Mouse (Mus musculus) MEL (cell line): ENCODE measurements around the gene M6pr. TPM values are rescaled to one million over a fixed set of nuclear protein-coding genes. Genes with fewer than 3 reads are reported as not detected.

ENCODE experiments used
- DNase-seq: peaks from one replicate; pipeline ENCODE4 v3.0.0; 2011; ENCODE audit warnings: low read depth, low spot score
- H3K27ac ChIP-seq: 2 replicates; pipeline ENCODE4 v1.5.1; 2012; ENCODE audit warnings: low read depth, mild to moderate bottlenecking, control low read depth, low read length, moderate library complexity; ENCODE audit not compliant: control insufficient read depth
- H3K27me3 ChIP-seq, 2 experiments: fragments of 150-350 bp in 1 of 2; sonication (generic) in 1 of 2; 2 replicates each; pipeline ENCODE4 v1.6.1; 2012; ENCODE audit warnings: low read length in 2 of 2, mild to moderate bottlenecking in 2 of 2, improper control_type of control experiment in 1 of 2, moderate library complexity in 1 of 2; ENCODE audit not compliant: insufficient read depth in 2 of 2, control insufficient read depth in 1 of 2
- H3K36me3 ChIP-seq, 2 experiments: 2 replicates each; pipeline ENCODE4 v1.6.1; 2012 to 2014; ENCODE audit warnings: low read length in 2 of 2, improper control_type of control experiment in 1 of 2, inconsistent platforms in 1 of 2, mild to moderate bottlenecking in 1 of 2; ENCODE audit not compliant: insufficient read depth in 2 of 2, control insufficient read depth in 1 of 2
- H3K4me1 ChIP-seq, 2 experiments: fragments of 150-350 bp in 1 of 2; sonication (generic) in 1 of 2; 2 replicates each; pipeline ENCODE4 v1.6.1; 2012; ENCODE audit warnings: low read length in 2 of 2, improper control_type of control experiment in 1 of 2, mild to moderate bottlenecking in 1 of 2; ENCODE audit not compliant: insufficient read depth in 2 of 2, control insufficient read depth in 1 of 2
- H3K4me3 ChIP-seq, 2 experiments: fragments of 150-350 bp in 1 of 2; sonication (generic) in 1 of 2; 2 replicates each; pipeline ENCODE4 v1.5.1; 2012; ENCODE audit warnings: low read depth in 2 of 2, low read length in 2 of 2, mild to moderate bottlenecking in 2 of 2, moderate library complexity in 2 of 2, control low read depth in 1 of 2, improper control_type of control experiment in 1 of 2; ENCODE audit not compliant: control insufficient read depth in 1 of 2, insufficient read depth in 1 of 2
- H3K79me2 ChIP-seq: 2 replicates; pipeline ENCODE4 v1.6.1; 2012; ENCODE audit warnings: mild to moderate bottlenecking, low read length, moderate library complexity; ENCODE audit not compliant: control insufficient read depth, poor library complexity, insufficient read depth
- H3K9ac ChIP-seq: 2 replicates; pipeline ENCODE4 v1.6.1; 2012; ENCODE audit warnings: low read depth, mild to moderate bottlenecking, control low read depth, low read length, moderate library complexity; ENCODE audit not compliant: control insufficient read depth, poor library complexity, severe bottlenecking
- H3K9me3 ChIP-seq: fragments of 150-350 bp; sonication (generic); replicated peaks from 2 replicates; pipeline ENCODE4 v1.6.1; 2012; ENCODE audit warnings: mild to moderate bottlenecking, low read length, improper control_type of control experiment, moderate library complexity; ENCODE audit not compliant: insufficient read depth
- EP300 ChIP-seq, 2 experiments: IDR thresholded peaks; 2 replicates each; pipeline ENCODE4 v1.6.1; 2011; ENCODE audit warnings: improper control_type of control experiment in 2 of 2, low read length in 2 of 2, low read depth in 1 of 2, mild to moderate bottlenecking in 1 of 2
- ETS1 ChIP-seq: IDR thresholded peaks from 2 replicates; pipeline ENCODE4 v1.6.1; 2012; ENCODE audit warnings: low read depth, mild to moderate bottlenecking, inconsistent platforms, low read length, improper control_type of control experiment, moderate library complexity
- GABPA ChIP-seq: IDR thresholded peaks from 2 replicates; pipeline ENCODE4 v1.6.1; 2012; ENCODE audit warnings: low read depth, mild to moderate bottlenecking, inconsistent platforms, low read length, improper control_type of control experiment, moderate library complexity
- MAX ChIP-seq: IDR thresholded peaks from 2 replicates; pipeline ENCODE4 v1.6.1; 2011; ENCODE audit warnings: low read length, improper control_type of control experiment
- MYB ChIP-seq: IDR thresholded peaks from 2 replicates; pipeline ENCODE4 v1.6.1; 2011; ENCODE audit warnings: mild to moderate bottlenecking, low read depth, low read length, improper control_type of control experiment
- NRF1 ChIP-seq: IDR thresholded peaks from 2 replicates; pipeline ENCODE4 v1.6.1; 2014; ENCODE audit warnings: low read depth, mild to moderate bottlenecking, inconsistent platforms, low read length, improper control_type of control experiment, moderate library complexity; ENCODE audit not compliant: poor library complexity, insufficient read depth, severe bottlenecking
- RAD21 ChIP-seq: IDR thresholded peaks from 2 replicates; pipeline ENCODE4 v1.6.1; 2011; ENCODE audit warnings: mild to moderate bottlenecking, low read depth, low read length, improper control_type of control experiment
- SMC3 ChIP-seq: IDR thresholded peaks from 2 replicates; pipeline ENCODE4 v1.6.1; 2011; ENCODE audit warnings: low read depth, low read length, improper control_type of control experiment
- TAL1 ChIP-seq: IDR thresholded peaks from 2 replicates; pipeline ENCODE4 v1.6.1; 2012; ENCODE audit warnings: mild to moderate bottlenecking, inconsistent platforms, low read length, moderate library complexity, mixed read lengths
- USF2 ChIP-seq, 2 experiments: IDR thresholded peaks; 2 replicates each; pipeline ENCODE4 v1.6.1; 2011 to 2012; ENCODE audit warnings: improper control_type of control experiment in 2 of 2, low read length in 2 of 2, borderline replicate concordance in 1 of 2, inconsistent platforms in 1 of 2, low read depth in 1 of 2, mild to moderate bottlenecking in 1 of 2; ENCODE audit not compliant: insufficient read depth in 1 of 2
- ZC3H11A ChIP-seq: IDR thresholded peaks from 2 replicates; pipeline ENCODE4 v1.6.1; 2012; ENCODE audit warnings: low read depth, mild to moderate bottlenecking, inconsistent platforms, low read length, improper control_type of control experiment
- ZNF384 ChIP-seq: IDR thresholded peaks from 2 replicates; pipeline ENCODE4 v1.6.1; 2012; ENCODE audit warnings: low read depth, mild to moderate bottlenecking, inconsistent platforms, low read length, improper control_type of control experiment
- polyA plus RNA-seq, 2 experiments: library from polyadenylated mRNA; stranded (reverse) in 1 of 2; unstranded in 1 of 2; fragments of >175 nt in 1 of 2; fragments of >200 nt in 1 of 2; gene quantifications; 2 replicates each; pipeline versions ENCODE4 v1.2.1 to v1.2.4; 2012; ENCODE audit warnings: low replicate concordance in 2 of 2, low read depth in 1 of 2; ENCODE audit not compliant: insufficient read length in 2 of 2, insufficient read depth in 1 of 2, missing spikeins in 1 of 2
- total RNA-seq: library from RNA; depleted of rRNA; stranded (reverse); fragments of 300-350 nt; gene quantifications from 2 replicates; pipeline ENCODE4 v1.2.3, GENCODE M21; 2012

M6pr gene
- total and polyA plus RNA-seq, 3 experiments = 183 to 186 TPM; not detected in 1

DNA sequence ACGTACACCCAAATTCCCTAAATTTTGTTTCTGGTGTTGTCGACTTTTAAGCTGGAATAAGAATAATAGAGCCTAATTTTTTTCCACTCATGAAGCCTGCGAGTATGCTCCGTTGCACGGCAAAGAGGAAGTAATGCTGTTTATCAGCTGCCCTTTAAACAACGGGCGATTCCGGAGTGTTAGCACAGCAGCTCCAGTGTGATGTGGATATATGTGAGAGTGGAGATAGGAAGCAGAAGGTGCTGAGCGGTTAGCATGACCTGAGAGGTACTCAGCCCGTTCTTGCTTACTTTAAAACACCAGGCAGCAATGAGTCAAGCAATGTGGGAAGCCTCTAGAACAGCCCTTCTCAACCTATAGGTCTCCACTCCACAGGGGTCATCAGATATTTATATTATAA lies 35.2 kb downstream of the M6pr start (continued):
- TF ChIP-seq USF2 (IDR thresholded peaks at IDR 0.05; ENCODE audit: borderline replicate concordance in 1 of 2, insufficient read depth in 1 of 2, low read depth in 1 of 2, low read length in 2 of 2) = no peak
- peak; percentile 9; the same call in 1 of the 2 replicates for TF ChIP-seq ZC3H11A

GRCm38 (mm10) chr6:122344386-122345116 lies 36.0 kb downstream of the M6pr start:
- H3K36me3 ChIP-seq = peaks cover 0 to 32% of the 10 kb centered on the region in 2 experiments; a peak in 2 of 4 replicates
- no peak for TF ChIP-seq TAL1
- no peak for TF ChIP-seq EP300 (IDR thresholded peaks at IDR 0.05; ENCODE audit: low read depth in 1 of 2, low read length in 2 of 2)
- no peak for TF ChIP-seq MAX
- TF ChIP-seq NRF1 = no peak
- no peak for TF ChIP-seq SMC3
- TF ChIP-seq ETS1 = no peak
- TF ChIP-seq, all 39 proteins: peak for 0
- Histone ChIP-seq H3K9me3 (no peaks in the 10 kb centered on the region), H3K9ac (peak overlapping the region; percentile 23; the same call in 1 of the 2 replicates), H3K4me3 (no peak overlapping the region), H3K27ac (peak overlapping the region; percentile 85), H3K79me2 (no peaks in the 10 kb centered on the region; the same call in 1 of the 2 replicates), H3K27me3 (no peaks in the 10 kb centered on the region), H3K4me1 (peaks cover 18 to 23% of the 10 kb centered on the region in 2 experiments)
- peak; percentile 33 for DNase-seq

DNA sequence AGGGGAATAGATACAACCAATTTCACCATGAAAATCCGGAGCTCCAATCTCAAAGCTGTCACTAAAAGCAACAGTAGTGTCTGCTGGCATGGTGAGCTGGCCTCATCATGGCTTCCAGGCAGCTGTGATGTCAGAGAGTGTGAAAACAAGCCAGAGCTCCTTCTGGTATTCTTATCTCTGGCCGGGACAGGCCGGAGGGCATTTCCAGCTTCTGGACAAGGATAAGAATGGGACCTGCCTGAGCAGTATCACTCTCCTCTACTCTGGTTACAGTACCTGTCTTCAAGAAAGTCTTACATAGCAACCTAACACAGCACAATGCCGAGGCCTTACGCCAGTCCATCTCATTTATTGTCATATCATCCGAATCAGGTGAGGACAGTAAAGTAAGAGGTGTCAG lies 37.2 kb downstream of the M6pr start:
- peaks cover 18 to 19% of the 10 kb centered on the region in 2 experiments for H3K4me1 ChIP-seq
- DNase-seq = no peak
- peaks cover 0 to 28% of the 10 kb centered on the region in 2 experiments; a peak in 2 of 4 replicates for H3K36me3 ChIP-seq
- H3K27me3 ChIP-seq = no peaks in the 10 kb centered on the region
- no peaks in the 10 kb centered on the region for H3K79me2 ChIP-seq
- no peak overlapping the region for H3K27ac ChIP-seq
- TF ChIP-seq GABPA (no peak), ZNF384 (no peak), MYB (no peak), RAD21 (no peak), USF2 (IDR thresholded peaks at IDR 0.05; ENCODE audit: borderline replicate concordance in 1 of 2, insufficient read depth in 1 of 2, low read depth in 1 of 2, low read length in 2 of 2) (no peak)
- H3K4me3 ChIP-seq = no peak overlapping the region
- no peaks in the 10 kb centered on the region for H3K9me3 ChIP-seq
- H3K9ac ChIP-seq = no peak overlapping the region
